Mouse (Mus musculus) lung, adult 2 months (tissue): ENCODE data around the gene Bard1.

Source experiments
- CTCF ChIP-seq: fragments of 200-500 bp; IDR thresholded peaks from 2 replicates; pipeline ENCODE4 v1.5.1; 2011; ENCODE audit warnings: mild to moderate bottlenecking, low read length, control low read depth; ENCODE audit not compliant: insufficient read depth
- POLR2A ChIP-seq: fragments of 200-500 bp; IDR thresholded peaks from 2 replicates; pipeline ENCODE4 v1.6.1; 2011; ENCODE audit warnings: low read depth, mild to moderate bottlenecking, control low read depth, low read length, borderline replicate concordance; ENCODE audit errors: extremely low read depth

- no peak for TF ChIP-seq CTCF
- no peak for TF ChIP-seq POLR2A
Measured at GRCm38 (mm10) chr1:71014345-71014744, 88.6 kb downstream of the Bard1 start.
